Mouse (Mus musculus): ENCODE results near the gene Gm49711. TPM values are rescaled to one million over a fixed set of nuclear protein-coding genes. Genes with fewer than 3 reads are reported as not detected.
"Not testable (repeated sequence)": the region's sequence is repeated elsewhere in the genome, so short reads cannot be mapped to it uniquely, and the experiment has no call there.

Gene Gm49711
- total RNA-seq, 2 experiments from 2014 or later = not detected

GRCm38 (mm10) chr16:92183477-92183876 lies 125.4 kb downstream of the Gm49711 start:
- DNase-seq = no peak

GRCm38 (mm10) chr16:92190603-92191002 lies 132.5 kb downstream of the Gm49711 start:
- no peak for DNase-seq

GRCm38 (mm10) chr16:92195094-92195493 lies 137.0 kb downstream of the Gm49711 start:
- DNase-seq = no peak

GRCm38 (mm10) chr16:92196741-92197331 lies 138.7 kb downstream of the Gm49711 start:
- no peak for DNase-seq

GRCm38 (mm10) chr16:92200615-92201014 lies 142.5 kb downstream of the Gm49711 start:
- peak; percentile 46 for DNase-seq

- no peak for DNase-seq
These were observed 145.5 kb downstream of the Gm49711 start for GRCm38 (mm10) chr16:92203599-92203998.

GRCm38 (mm10) chr16:92209291-92209781 lies 151.2 kb downstream of the Gm49711 start:
- DNase-seq = no peak

- DNase-seq = not testable (repeated sequence)
These were observed 152.2 kb downstream of the Gm49711 start for GRCm38 (mm10) chr16:92210316-92210715.

GRCm38 (mm10) chr16:92213911-92214310 lies 155.8 kb downstream of the Gm49711 start:
- DNase-seq = not testable (repeated sequence)

GRCm38 (mm10) chr16:92215599-92216390 lies 157.7 kb downstream of the Gm49711 start:
- peak; percentile 31 for DNase-seq

GRCm38 (mm10) chr16:92220754-92221153 lies 162.6 kb downstream of the Gm49711 start:
- DNase-seq = no peak

- no peak for DNase-seq
These were observed 170.3 kb downstream of the Gm49711 start for GRCm38 (mm10) chr16:92228332-92228919.

GRCm38 (mm10) chr16:92230476-92230931 lies 172.4 kb downstream of the Gm49711 start:
- DNase-seq = no peak

GRCm38 (mm10) chr16:92234530-92234929 lies 176.4 kb downstream of the Gm49711 start:
- DNase-seq = no peak

- DNase-seq = no peak
These were observed 177.1 kb downstream of the Gm49711 start for GRCm38 (mm10) chr16:92235222-92235621.

Other genes starting within 250 kb of the Gm49711 start
- 10 to 100 TPM; 18.2 to 20.8 TPM for gene Mrps6, start within 50 bp of the Gm49711 start, total RNA-seq (2021)
- 1 to 10 TPM; 5.6 to 5.9 TPM for gene Slc5a3, start within 50 bp of the Gm49711 start, total RNA-seq (2021)
- gene Kcne2, start 234.1 kb downstream of the Gm49711 start, total RNA-seq (2021) = not detected
- 10 to 100 TPM; 59.4 to 63.3 TPM for gene Smim11, start 243.0 kb downstream of the Gm49711 start, total RNA-seq (2021)